Mouse (Mus musculus) liver, embryonic 14.5 days (tissue): ENCODE results near the gene Serpine1.

ENCODE experiments used
- CTCF ChIP-seq: IDR thresholded peaks from 2 replicates; pipeline ENCODE4 v1.5.1; 2016; ENCODE audit warnings: antibody characterized with exemption, low read depth, control low read depth
- EP300 ChIP-seq: IDR thresholded peaks from 2 replicates; pipeline ENCODE4 v1.6.1; 2016; ENCODE audit warnings: antibody characterized with exemption, low read depth

DNA sequence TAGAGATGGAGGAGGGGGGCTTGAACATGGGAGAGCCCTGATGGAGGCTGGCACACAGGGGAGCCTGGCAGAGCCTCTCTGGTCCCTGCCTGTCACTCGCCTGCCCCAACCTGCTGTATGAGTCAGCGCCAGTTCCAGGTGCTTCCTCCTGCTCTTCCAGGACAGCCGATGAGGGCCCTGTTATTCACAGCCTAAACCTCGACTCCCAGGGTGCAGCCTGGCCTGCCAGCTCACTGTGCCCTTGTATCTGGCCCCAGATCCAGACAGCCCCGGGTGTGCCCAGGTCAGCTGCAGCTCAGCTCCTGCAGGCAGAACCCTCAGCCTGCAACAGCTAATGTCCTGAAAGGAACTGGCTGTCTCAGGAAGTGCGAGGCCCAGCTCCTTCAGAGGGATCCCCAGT lies 19.5 kb upstream of the Serpine1 start:
- no peak for TF ChIP-seq CTCF
- TF ChIP-seq EP300 = no peak
